Mouse (Mus musculus) stomach, postnatal 0 days (tissue): Measurements from ENCODE around the gene Sapcd1. TPM values are rescaled to one million over a fixed set of nuclear protein-coding genes. Genes with fewer than 3 reads are reported as not detected.

ENCODE experiments used
- ATAC-seq: fragments of 200-750 bp; cut with Nextera tagmentation; 2 replicates; pipeline ENCODE4 v1.8.0; 2017; ENCODE audit not compliant: low FRiP score, low TSS enrichment
- DNase-seq: peaks from one replicate; pipeline ENCODE4 v3.0.0-alpha.2; 2016; ENCODE audit warnings: low spot score
- H3K27ac ChIP-seq: fragments of 300-500 bp; sonication (generic); replicated peaks from 2 replicates; pipeline ENCODE4 v1.5.1; 2014; ENCODE audit warnings: mild to moderate bottlenecking, control low read depth
- H3K27me3 ChIP-seq: fragments of 300-500 bp; sonication (generic); 2 replicates; pipeline ENCODE4 v1.6.1; 2014; ENCODE audit warnings: low read length; ENCODE audit not compliant: control insufficient read depth, insufficient read depth
- H3K36me3 ChIP-seq: fragments of 300-500 bp; sonication (generic); 2 replicates; pipeline ENCODE4 v1.6.1; 2014; ENCODE audit warnings: low read length, mixed read lengths; ENCODE audit not compliant: control insufficient read depth, insufficient read depth
- H3K4me1 ChIP-seq: fragments of 300-500 bp; sonication (generic); replicated peaks from 2 replicates; pipeline ENCODE4 v1.6.1; 2014; ENCODE audit warnings: antibody characterized with exemption; ENCODE audit not compliant: control insufficient read depth, insufficient read depth
- H3K4me2 ChIP-seq: fragments of 300-500 bp; sonication (generic); replicated peaks from 2 replicates; pipeline ENCODE4 v1.6.1; 2014; ENCODE audit warnings: low read depth, mild to moderate bottlenecking, control low read depth, moderate library complexity
- H3K4me3 ChIP-seq: fragments of 300-500 bp; sonication (generic); 2 replicates; pipeline ENCODE4 v1.5.1; 2014; ENCODE audit warnings: low read depth, low read length, control low read depth
- H3K9ac ChIP-seq: fragments of 300-500 bp; sonication (generic); 2 replicates; pipeline ENCODE4 v1.6.1; 2014; ENCODE audit warnings: mild to moderate bottlenecking, low read length, control low read depth, mixed read lengths
- H3K9me3 ChIP-seq: fragments of 300-500 bp; sonication (generic); 2 replicates; pipeline ENCODE4 v1.6.1; 2016; ENCODE audit warnings: low read length; ENCODE audit not compliant: control insufficient read depth
- CTCF ChIP-seq: IDR thresholded peaks from 2 replicates; pipeline ENCODE4 v1.5.1; 2016; ENCODE audit warnings: antibody characterized with exemption, low read depth, mild to moderate bottlenecking, moderate library complexity
- EP300 ChIP-seq: optimal IDR thresholded peaks from 2 replicates; pipeline ENCODE3; 2016; ENCODE audit warnings: antibody characterized with exemption
- WGBS: fragments of 180-500 bp; shearing (Covaris S2); extraction: QIAGEN DNeasy Blood & Tissue Kit; methylation state at CpG from one replicate; pipeline ENCODE4 v1.1.7; 2014; 5-methylcytosine and 5-hydroxymethylcytosine counted together
- polyA plus RNA-seq: library from polyadenylated mRNA; unstranded; fragments of >200 nt; fragmentation: Nextera tagmentation; extraction: Ambion mirVana; gene quantifications from 2 replicates; pipeline ENCODE4 v1.2.1, GENCODE M21; 2015

Gene Sapcd1
- polyA plus RNA-seq, 1 experiment from 2014 or later, result 8.0 TPM

DNA sequence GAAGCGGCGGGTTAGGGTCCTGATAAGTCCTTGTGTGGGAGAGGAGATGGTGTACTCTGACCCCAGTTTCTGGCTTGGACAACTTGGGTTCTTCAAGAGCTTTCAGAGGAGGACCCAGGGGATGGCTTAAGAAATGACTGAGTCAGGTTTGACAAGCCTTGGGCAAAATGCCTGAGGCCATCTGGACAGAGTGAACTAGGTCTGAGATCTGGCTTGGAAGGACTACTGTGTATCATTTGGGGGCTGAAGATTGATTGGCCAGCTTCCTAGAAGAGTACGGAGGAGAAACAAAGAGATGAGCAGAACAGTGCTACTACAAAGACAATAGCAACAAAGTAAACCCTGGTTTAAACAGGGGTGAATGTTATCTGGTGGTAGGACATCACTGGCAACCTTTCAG lies 35.6 kb upstream of the Sapcd1 start:
- Histone ChIP-seq H3K9me3 (no peaks in the 10 kb centered on the region), H3K4me1 (0 out of 2 replicates have a peak, but pooled peaks cover 2% of the 10 kb centered on the region), H3K9ac (no peak overlapping the region), H3K27ac (no peak overlapping the region), H3K36me3 (peaks cover 7% of the 10 kb centered on the region; the same call in 1 of the 2 replicates), H3K4me2 (no peak overlapping the region), H3K27me3 (no peaks in the 10 kb centered on the region), H3K4me3 (no peak overlapping the region)
- DNase-seq (no peak), ATAC-seq (no peak)
- TF ChIP-seq CTCF (no peak), EP300 (no peak)
- 79% methylated on average over 3 of the region's 3 CpGs for WGBS

DNA sequence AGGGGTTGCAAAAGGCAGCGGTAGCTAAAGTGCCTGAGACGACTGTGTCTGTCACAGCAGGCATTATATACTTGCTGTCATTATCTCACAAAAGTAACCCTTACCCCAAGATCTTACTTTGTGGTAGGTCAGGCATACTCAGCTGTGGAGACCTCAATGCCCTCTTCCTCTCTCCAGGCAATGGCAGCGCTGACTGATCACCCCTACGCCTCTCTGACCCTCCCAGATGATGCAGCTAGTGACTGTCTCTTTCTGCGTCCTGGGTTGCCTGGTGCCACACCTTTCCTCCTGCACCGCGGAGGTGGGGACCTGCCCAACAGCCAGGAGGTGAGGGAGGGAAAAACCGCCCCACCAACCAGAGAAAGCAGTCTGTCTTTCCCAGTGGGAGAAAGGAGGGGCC lies 33.5 kb upstream of the Sapcd1 start:
- no peaks in the 10 kb centered on the region for H3K9me3 ChIP-seq
- H3K36me3 ChIP-seq, result peaks cover 14% of the 10 kb centered on the region
- no peak overlapping the region for H3K9ac ChIP-seq
- 0 out of 2 replicates have a peak, but pooled peaks cover 2% of the 10 kb centered on the region for H3K4me1 ChIP-seq
- DNase-seq (no peak), ATAC-seq (no peak)
- 0 out of 2 replicates have a peak overlapping the region, but pooled peaks have one; percentile 30 for H3K27ac ChIP-seq
- no peak overlapping the region for H3K4me3 ChIP-seq
- no peak for TF ChIP-seq CTCF
- no peak for TF ChIP-seq EP300
- H3K27me3 ChIP-seq, result no peaks in the 10 kb centered on the region
- WGBS, result 67% methylated on average over 8 of the region's 8 CpGs
- H3K4me2 ChIP-seq, result no peak overlapping the region

DNA sequence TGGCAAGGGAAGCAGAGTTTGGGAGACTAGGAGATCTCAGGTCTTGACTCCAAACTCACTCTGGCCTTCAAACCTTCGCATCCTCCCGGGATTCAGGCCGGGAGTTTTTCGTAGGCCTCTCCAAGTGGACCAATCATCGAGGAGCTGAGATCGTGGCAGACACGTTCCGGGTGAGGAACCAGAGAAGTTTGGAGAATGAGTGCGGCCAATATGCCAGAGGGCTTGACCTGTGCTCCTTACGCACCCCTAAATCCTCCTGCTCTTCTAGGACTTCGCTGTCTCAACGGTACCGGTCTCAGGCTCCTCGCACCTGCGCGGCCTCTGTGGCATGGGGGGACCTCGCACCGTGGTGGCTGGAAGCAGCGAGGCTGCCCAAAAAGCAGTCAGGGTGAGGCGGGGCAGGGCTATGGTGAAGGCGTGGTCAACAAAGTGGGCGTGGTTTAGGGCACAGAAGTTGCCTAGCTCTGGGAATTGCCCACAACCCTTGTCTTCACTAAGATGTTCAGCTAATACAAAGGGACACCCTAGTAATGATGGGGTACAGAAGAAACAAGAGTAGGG lies 33.0 kb upstream of the Sapcd1 start:
- Histone ChIP-seq H3K27ac (no peak overlapping the region), H3K4me3 (peak overlapping the region; percentile 65; the same call in 1 of the 2 replicates), H3K4me2 (peak overlapping the region; percentile 63; the same call in 1 of the 2 replicates), H3K36me3 (peaks cover 18% of the 10 kb centered on the region), H3K27me3 (no peaks in the 10 kb centered on the region), H3K4me1 (0 out of 2 replicates have a peak, but pooled peaks cover 2% of the 10 kb centered on the region), H3K9ac (no peak overlapping the region), H3K9me3 (no peaks in the 10 kb centered on the region)
- 56% methylated on average over 22 of the region's 22 CpGs for WGBS
- TF ChIP-seq EP300, result no peak
- TF ChIP-seq CTCF, result no peak
- ATAC-seq, result no peak
- DNase-seq, result peak; percentile 55

DNA sequence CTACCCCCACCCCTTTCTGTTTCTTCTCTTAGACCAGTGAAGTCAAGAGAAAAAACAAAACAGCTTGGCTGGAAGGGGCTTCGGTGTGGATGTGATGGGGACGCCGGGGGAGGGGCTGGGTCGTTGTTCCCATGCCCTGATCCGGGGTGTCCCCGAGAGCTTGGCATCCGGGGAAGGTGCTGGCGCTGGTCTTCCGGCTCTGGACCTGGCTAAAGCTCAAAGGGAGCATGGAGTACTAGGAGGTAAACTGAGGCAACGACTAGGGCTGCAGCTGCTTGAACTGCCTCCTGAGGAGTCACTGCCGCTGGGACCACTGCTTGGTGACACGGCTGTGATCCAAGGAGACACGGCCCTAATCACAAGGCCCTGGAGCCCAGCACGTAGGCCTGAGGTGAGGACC lies 32.3 kb upstream of the Sapcd1 start:
- no peaks in the 10 kb centered on the region for H3K27me3 ChIP-seq
- H3K9me3 ChIP-seq, result no peaks in the 10 kb centered on the region
- H3K27ac ChIP-seq, result peak overlapping the region; percentile 40; the same call in 1 of the 2 replicates
- 0 out of 2 replicates have a peak, but pooled peaks cover 2% of the 10 kb centered on the region for H3K4me1 ChIP-seq
- peak overlapping the region; percentile 63 for H3K4me2 ChIP-seq
- peak overlapping the region; percentile 79 for H3K9ac ChIP-seq
- H3K36me3 ChIP-seq, result peaks cover 24% of the 10 kb centered on the region
- DNase-seq (no peak), ATAC-seq (no peak)
- whole genome bisulfite sequencing, result 18% methylated on average over 14 of the region's 14 CpGs
- peak overlapping the region; percentile 65 for H3K4me3 ChIP-seq
- TF ChIP-seq EP300, result no peak
- no peak for TF ChIP-seq CTCF

DNA sequence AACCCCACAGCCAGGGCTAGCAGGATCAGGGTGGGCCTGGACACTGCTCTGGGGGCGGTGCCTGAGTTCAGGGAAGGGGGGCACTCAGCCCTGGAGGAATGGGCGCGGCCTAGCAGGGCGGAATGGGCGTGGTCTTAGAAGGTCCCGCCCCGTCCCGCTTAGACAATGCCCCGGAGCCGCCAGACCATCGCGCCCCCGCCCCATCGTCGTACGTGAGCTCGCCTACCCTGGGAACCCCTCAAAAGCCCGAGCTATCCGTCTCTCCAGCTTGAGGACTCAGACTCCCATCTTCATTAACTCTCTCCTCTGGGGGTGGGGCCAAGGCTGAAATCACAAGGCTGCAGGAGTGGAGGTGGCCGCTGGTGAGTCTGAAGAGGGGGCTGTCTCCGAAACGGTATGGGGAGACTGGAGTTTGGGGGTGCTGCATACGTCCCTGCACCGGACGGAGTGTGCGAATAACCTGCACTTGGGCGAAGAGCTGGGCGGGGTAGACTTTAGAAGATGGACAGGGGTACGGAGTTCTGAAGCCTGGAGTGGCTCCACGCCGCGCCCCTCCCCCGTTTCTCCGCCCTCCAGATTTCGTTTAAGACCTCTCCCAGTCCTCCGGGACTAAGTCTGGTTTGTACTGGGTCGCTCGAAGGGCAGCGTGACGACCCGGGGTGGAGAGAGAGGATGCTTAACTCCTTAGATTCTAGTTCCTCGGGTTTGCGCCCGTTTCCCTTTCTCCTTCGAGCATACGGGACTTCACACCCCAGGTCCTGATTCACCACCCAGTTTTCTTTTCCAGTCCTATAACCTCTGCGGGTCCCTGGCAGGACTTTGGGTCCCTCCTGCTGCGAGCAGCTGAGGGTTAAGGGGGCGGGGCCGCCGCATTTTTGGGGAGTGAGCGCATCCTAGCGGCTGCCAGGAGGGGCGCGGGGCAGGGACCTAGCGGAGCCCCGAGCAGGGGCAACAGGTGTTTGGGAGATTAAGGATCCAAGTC lies 31.4 kb upstream of the Sapcd1 start, which contains the start of gene Ddah2:
Gene Ddah2, plus strand, starts transcription at position 125 of the 982 bp plus-strand sequence.
- H3K27me3 ChIP-seq, result no peaks in the 10 kb centered on the region
- ATAC-seq (peak; percentile 88), DNase-seq (peak; percentile 85)
- peak within 1 kb of the TSS; percentile 65 for H3K4me3 ChIP-seq
- TF ChIP-seq EP300 (no peak), CTCF (peak; percentile 79)
- WGBS, result under 1% methylated on average over 57 of the region's 57 CpGs
- no peaks in the 10 kb centered on the region for H3K9me3 ChIP-seq
- H3K27ac ChIP-seq, result peak within 1 kb of the TSS; percentile 89
- H3K36me3 ChIP-seq, result peaks cover 28% of the 10 kb centered on the region
- H3K4me1 ChIP-seq, result no peaks in the 10 kb centered on the region
- H3K9ac ChIP-seq, result peak within 1 kb of the TSS; percentile 79
- H3K4me2 ChIP-seq, result peak within 1 kb of the TSS; percentile 63
